Mouse (Mus musculus): ENCODE measurements around the gene Sp140.
"Not testable (repeated sequence)": the region's sequence is repeated elsewhere in the genome, so short reads cannot be mapped to it uniquely, and the experiment has no call there.

The Sp140 gene

GRCm38 (mm10) chr1:85600078-85600477 is at the start of gene Sp140:
Gene Sp140, plus strand, starts transcription at chr1:85600378.
- in situ Hi-C loops (cut with MseI, MboI) = not testable (repeated sequence)

- in situ Hi-C loops (cut with MseI, MboI) = not testable (repeated sequence)
These were observed 44.9 kb upstream of the Sp140 start for GRCm38 (mm10) chr1:85555261-85555660.

- in situ Hi-C loops (cut with MseI, MboI) = not testable (repeated sequence)
These were observed 26.6 kb upstream of the Sp140 start for GRCm38 (mm10) chr1:85573554-85573953.

- in situ Hi-C loops (cut with MseI, MboI) = not testable (repeated sequence)
These were observed 24.8 kb upstream of the Sp140 start, which contains the start of gene G530012D18Rik for GRCm38 (mm10) chr1:85575376-85575775. Gene G530012D18Rik, plus strand, starts transcription at chr1:85575676.

- in situ Hi-C loops (cut with MseI, MboI) = not testable (repeated sequence)
These were observed 21.7 kb upstream of the Sp140 start for GRCm38 (mm10) chr1:85578372-85579010.

GRCm38 (mm10) chr1:85579199-85580147 is 20.7 kb upstream of the Sp140 start:
- in situ Hi-C loops (cut with MseI, MboI) = not testable (repeated sequence)

- in situ Hi-C loops (cut with MseI, MboI) = not testable (repeated sequence)
These were observed 20.0 kb upstream of the Sp140 start for GRCm38 (mm10) chr1:85580148-85580534.

- in situ Hi-C loops (cut with MseI, MboI) = not testable (repeated sequence)
These were observed 19.6 kb upstream of the Sp140 start for GRCm38 (mm10) chr1:85580578-85580977.

GRCm38 (mm10) chr1:85581518-85581917 is 18.7 kb upstream of the Sp140 start:
- in situ Hi-C loops (cut with MseI, MboI) = not testable (repeated sequence)

GRCm38 (mm10) chr1:85588697-85589096 is 11.5 kb upstream of the Sp140 start:
- in situ Hi-C loops (cut with MseI, MboI) = not testable (repeated sequence)

GRCm38 (mm10) chr1:85592526-85592925 is 7.7 kb upstream of the Sp140 start:
- in situ Hi-C loops (cut with MseI, MboI) = not testable (repeated sequence)

- in situ Hi-C loops (cut with MseI, MboI) = not testable (repeated sequence)
These were observed 1.7 kb upstream of the Sp140 start, which contains the start of gene Sp110 for GRCm38 (mm10) chr1:85598271-85599012. Gene Sp110, minus strand, starts transcription at chr1:85598817.

- in situ Hi-C loops (cut with MseI, MboI) = not testable (repeated sequence)
These were observed 616 bp downstream of the Sp140 start for GRCm38 (mm10) chr1:85600794-85601193.

- in situ Hi-C loops (cut with MseI, MboI) = not testable (repeated sequence)
These were observed 4.2 kb downstream of the Sp140 start for GRCm38 (mm10) chr1:85604341-85604740.

- in situ Hi-C loops (cut with MseI, MboI) = not testable (repeated sequence)
These were observed 8.2 kb downstream of the Sp140 start for GRCm38 (mm10) chr1:85608361-85608760.

- in situ Hi-C loops (cut with MseI, MboI) = not testable (repeated sequence)
These were observed 10.4 kb downstream of the Sp140 start for GRCm38 (mm10) chr1:85610581-85610980.

GRCm38 (mm10) chr1:85615096-85615495 is 14.9 kb downstream of the Sp140 start:
- in situ Hi-C loops (cut with MseI, MboI) = not testable (repeated sequence)

- in situ Hi-C loops (cut with MseI, MboI) = not testable (repeated sequence)
These were observed 15.6 kb downstream of the Sp140 start for GRCm38 (mm10) chr1:85615819-85616218.

GRCm38 (mm10) chr1:85617161-85617560 is 17.0 kb downstream of the Sp140 start:
- in situ Hi-C loops (cut with MseI, MboI) = not testable (repeated sequence)

GRCm38 (mm10) chr1:85618689-85619088 is 18.5 kb downstream of the Sp140 start:
- in situ Hi-C loops (cut with MseI, MboI) = not testable (repeated sequence)

GRCm38 (mm10) chr1:85636936-85637335 is 36.8 kb downstream of the Sp140 start:
- in situ Hi-C loops (cut with MseI, MboI) = not testable (repeated sequence)

GRCm38 (mm10) chr1:85638144-85638543 is 38.0 kb downstream of the Sp140 start:
- in situ Hi-C loops (cut with MseI, MboI) = not testable (repeated sequence)

Measured in mouse trophoblast stem cell (cell line).